ENCODE assay signal across 10 mouse cellular contexts in genomic region chr1:72914815-72915214, GRCm38 (mm10). TPM values are rescaled to one million over a fixed set of nuclear protein-coding genes. Genes with fewer than 3 reads are reported as not detected.
DNase-seq lines count a peak whose midpoint lies in the region; ATAC-seq and TF ChIP-seq lines count a peak whose summit lies in the region.
"Had no signal": no experiment of that assay in that cellular context is flagged by ENCODE, and none has a peak within 500 bp of the region (broad histone marks: within the 10 kb centered on the region; RNA-seq: fewer than 3 reads in every experiment).

No protein-coding gene starts in this region.

- no peak overlapping the region for H3K4me3 ChIP-seq in heart, adult 2 months
- H3K4me3 ChIP-seq in lung, embryonic 16.5 days (ENCODE audit: low read length), result no peak overlapping the region
- H3K4me3 ChIP-seq: hindbrain, embryonic 10.5 days; limb, embryonic 13.5 days had no signal

- DNase-seq in left cerebral cortex, postnatal 10 days (ENCODE audit: extremely low spot score in 1 of 2, low spot score in 2 of 2), result peak; percentile 12 to 65
- no peak for DNase-seq in left cerebral cortex, adult 11 months (ENCODE audit: low spot score)
- DNase-seq in heart, adult 2 months, result peak; percentile 34 to 69
- DNase-seq in kidney, adult 11 months, result peak; percentile 54
- DNase-seq in thymus, postnatal 4 days, result no peak

- TF ChIP-seq EP300 in heart, adult 2 months (IDR thresholded peaks at IDR 0.05; ENCODE audit: insufficient read depth, low read depth, low read length), result 0 out of 2 replicates have a peak, but pooled peaks have one; percentile 20

- no peaks in the 10 kb centered on the region for H3K27me3 ChIP-seq in heart, adult 2 months (ENCODE audit: control insufficient read depth, insufficient read depth, low read length)
- H3K27me3 ChIP-seq in lung, embryonic 16.5 days (ENCODE audit: control insufficient read depth, insufficient read depth, low read depth, low read length), result no peaks in the 10 kb centered on the region
- H3K27me3 ChIP-seq: limb, embryonic 13.5 days had no signal

- no peaks in the 10 kb centered on the region for H3K9me3 ChIP-seq in lung, embryonic 16.5 days (ENCODE audit: control insufficient read depth, low read length)
- H3K9me3 ChIP-seq: hindbrain, embryonic 10.5 days; limb, embryonic 13.5 days had no signal

- peak; percentile 89 for ATAC-seq in lung, embryonic 16.5 days (ENCODE audit: low read depth)
- no peak for ATAC-seq in activated CD4-positive, CD25-positive, alpha-beta regulatory T cell, adult 4 months
- no peak for ATAC-seq in megakaryocyte progenitor cell, adult 5-6 weeks (replicated peaks; ENCODE audit: poor library complexity)

- 33% methylated on average over 6 of the region's 6 CpGs for WGBS in heart, adult 2 months
- WGBS in lung, embryonic 16.5 days, result 31% methylated on average over 6 of the region's 6 CpGs

- no peak overlapping the region; the same call in 1 of the 2 replicates for H3K27ac ChIP-seq in heart, adult 2 months
- H3K27ac ChIP-seq in lung, embryonic 16.5 days (ENCODE audit: low read length), result peak overlapping the region; percentile 82
- H3K27ac ChIP-seq: hindbrain, embryonic 10.5 days; limb, embryonic 13.5 days had no signal

- intact Hi-C loops in left cerebral cortex, postnatal 10 days (cut with DNase I), result no loop called here
- intact Hi-C loops in heart, adult 2 months (cut with DNase I), result no loop called here

- H3K79me2 ChIP-seq in heart, adult 2 months (replicated peaks; ENCODE audit: control insufficient read depth, insufficient read depth, low read length), result no peaks in the 10 kb centered on the region

- TF ChIP-seq CTCF in heart, adult 2 months (IDR thresholded peaks at IDR 0.05), result no peak

- TF ChIP-seq POLR2A in heart, adult 2 months (IDR thresholded peaks at IDR 0.05; ENCODE audit: insufficient read depth, low read depth, low read length), result no peak

- H3K4me1 ChIP-seq in heart, adult 2 months (ENCODE audit: control insufficient read depth, insufficient read depth, low read length), result no peaks in the 10 kb centered on the region
- peaks cover 24% of the 10 kb centered on the region for H3K4me1 ChIP-seq in lung, embryonic 16.5 days (replicated peaks; ENCODE audit: control insufficient read depth, insufficient read depth, low read length)
- H3K4me1 ChIP-seq: hindbrain, embryonic 10.5 days; limb, embryonic 13.5 days had no signal

- no peak overlapping the region for H3K9ac ChIP-seq in heart, adult 2 months (ENCODE audit: low read depth, low read length)
- H3K9ac ChIP-seq in lung, embryonic 16.5 days (ENCODE audit: low read length), result no peak overlapping the region
- H3K9ac ChIP-seq: limb, embryonic 13.5 days had no signal

- no peaks in the 10 kb centered on the region; the same call in 1 of the 2 replicates for H3K36me3 ChIP-seq in heart, adult 2 months (ENCODE audit: control insufficient read depth, insufficient read depth, low read length)
- no peaks in the 10 kb centered on the region for H3K36me3 ChIP-seq in lung, embryonic 16.5 days (ENCODE audit: control insufficient read depth, insufficient read depth, low read length)
- H3K36me3 ChIP-seq: hindbrain, embryonic 10.5 days; limb, embryonic 13.5 days had no signal

- 0 out of 2 replicates have a peak overlapping the region, but pooled peaks have one; percentile 5 for H3K4me2 ChIP-seq in lung, embryonic 16.5 days (ENCODE audit: low read depth, low read length)
- H3K4me2 ChIP-seq: limb, embryonic 13.5 days had no signal

RNA-seq across cellular contexts. Expression of gene Igfbp5, which starts 40.1 kb away (rescaled TPM):
- 10 to 100 TPM; 97.0 to 98.9 TPM for total RNA-seq in left cerebral cortex, postnatal 10 days (2021)
- 10 to 100 TPM; 94.0 to 94.7 TPM for total RNA-seq in heart, adult 2 months (2021)
- polyA plus RNA-seq in heart, adult 2 months (2012; rRNA removed), result 77.8 and 91.0 TPM in 2 replicates
- polyA plus RNA-seq in lung, embryonic 16.5 days (2015; fragmentation: Nextera tagmentation; extraction: Ambion mirVana), result 58.7 and 72.4 TPM in 2 replicates
- polyA plus RNA-seq in activated CD4-positive, CD25-positive, alpha-beta regulatory T cell, adult 4 months (2017; shearing (Covaris generic)), result not detected
- total RNA-seq in megakaryocyte progenitor cell, adult 5-6 weeks (2015), result 0.20 and 0.39 TPM in 2 replicates
- total RNA-seq in megakaryocyte progenitor cell, adult 5-6 weeks (2017), result 0.07 and 0.12 TPM in 2 replicates

Comparison
In these comparisons a context has a peak if more than half of its experiments do, and no peak if none do; other contexts are left out.
1. DNase-seq: peak in left cerebral cortex, postnatal 10 days (2 of 2), heart, adult 2 months (2 of 2) and kidney, adult 11 months (single experiment); none in left cerebral cortex, adult 11 months (single experiment) and thymus, postnatal 4 days (single experiment).
2. RNA of gene Igfbp5, which starts 40.1 kb away (total RNA-seq): 97.0 to 98.9 TPM in left cerebral cortex, postnatal 10 days and 94.0 to 94.7 TPM in heart, adult 2 months; 0.07 to 0.39 TPM in megakaryocyte progenitor cell, adult 5-6 weeks; every median in the first group is over 10 times any median in the second.